Mouse (Mus musculus) erythroid progenitor cell, adult 5-6 weeks (primary cell): ENCODE results near the gene Nav2. TPM values are rescaled to one million over a fixed set of nuclear protein-coding genes. Genes with fewer than 3 reads are reported as not detected.

ENCODE experiments used
- ATAC-seq: replicated peaks from 2 replicates; pipeline ENCODE4 v1.8.0; 2016; ENCODE audit warnings: moderate number of reproducible peaks, mild to moderate bottlenecking, moderate TSS enrichment, inconsistent platforms; ENCODE audit not compliant: poor library complexity, low FRiP score, severe bottlenecking
- total RNA-seq, 2 experiments: library from RNA; stranded (forward) in 1 of 2; stranded (reverse) in 1 of 2; fragments of 150-400 nt in 1 of 2; fragments of 186-747, 209-891 nt in 1 of 2; gene quantifications; 2 replicates each; pipeline versions ENCODE4 v1.2.3 to v1.2.4; 2015 to 2017; ENCODE audit warnings: low replicate concordance in 2 of 2

Nav2 gene
- total RNA-seq, 2 experiments from 2014 or later = 3.1 to 29.8 TPM

GRCm38 (mm10) chr7:49332644-49333043 is 424.1 kb downstream of the Nav2 start:
- no peak for ATAC-seq

- ATAC-seq = no peak
Measured at GRCm38 (mm10) chr7:49334163-49334562, 425.6 kb downstream of the Nav2 start.

GRCm38 (mm10) chr7:49335056-49335455 is 426.5 kb downstream of the Nav2 start:
- no peak for ATAC-seq

- ATAC-seq = no peak
Measured at GRCm38 (mm10) chr7:49336725-49337124, 428.2 kb downstream of the Nav2 start.

- ATAC-seq = no peak
Measured at GRCm38 (mm10) chr7:49337710-49338109, 429.2 kb downstream of the Nav2 start.

GRCm38 (mm10) chr7:49339953-49340352 is 431.4 kb downstream of the Nav2 start:
- no peak for ATAC-seq

GRCm38 (mm10) chr7:49341151-49341918 is 432.8 kb downstream of the Nav2 start:
- no peak for ATAC-seq

- ATAC-seq = no peak
Measured at GRCm38 (mm10) chr7:49341919-49342529, 433.5 kb downstream of the Nav2 start.

- no peak for ATAC-seq
Measured at GRCm38 (mm10) chr7:49342556-49343080, 434.1 kb downstream of the Nav2 start.

GRCm38 (mm10) chr7:49343081-49343600 is 434.6 kb downstream of the Nav2 start:
- ATAC-seq = no peak

- no peak for ATAC-seq
Measured at GRCm38 (mm10) chr7:49343752-49344484, 435.4 kb downstream of the Nav2 start.

- no peak for ATAC-seq
Measured at GRCm38 (mm10) chr7:49347338-49348272, 439.1 kb downstream of the Nav2 start.

- ATAC-seq = no peak
Measured at GRCm38 (mm10) chr7:49348636-49349035, 440.1 kb downstream of the Nav2 start.

- ATAC-seq = peak; percentile 77
Measured at GRCm38 (mm10) chr7:49350321-49351007, 441.9 kb downstream of the Nav2 start.

GRCm38 (mm10) chr7:49351596-49352258 is 443.2 kb downstream of the Nav2 start:
- no peak for ATAC-seq

GRCm38 (mm10) chr7:49357441-49358165 is 449.1 kb downstream of the Nav2 start:
- ATAC-seq = no peak

GRCm38 (mm10) chr7:49359120-49359519 is 450.6 kb downstream of the Nav2 start:
- ATAC-seq = no peak

GRCm38 (mm10) chr7:49360597-49360996 is 452.1 kb downstream of the Nav2 start:
- no peak for ATAC-seq
